Mouse (Mus musculus) lung, adult 2 months (tissue): ENCODE results near the gene Fam189a1.

Experiments used
- CTCF ChIP-seq: fragments of 200-500 bp; IDR thresholded peaks from 2 replicates; pipeline ENCODE4 v1.5.1; 2011; ENCODE audit warnings: mild to moderate bottlenecking, low read length, control low read depth; ENCODE audit not compliant: insufficient read depth
- POLR2A ChIP-seq: fragments of 200-500 bp; IDR thresholded peaks from 2 replicates; pipeline ENCODE4 v1.6.1; 2011; ENCODE audit warnings: low read depth, mild to moderate bottlenecking, control low read depth, low read length, borderline replicate concordance; ENCODE audit errors: extremely low read depth

- no peak for TF ChIP-seq CTCF
- no peak for TF ChIP-seq POLR2A
Observed at GRCm38 (mm10) chr7:65140832-65141231, 15.5 kb downstream of the Fam189a1 start.
